Mouse (Mus musculus): ENCODE results near the gene Cdh26. TPM values are rescaled to one million over a fixed set of nuclear protein-coding genes. Genes with fewer than 3 reads are reported as not detected.

The Cdh26 gene
- polyA plus RNA-seq, 1 experiment: not detected

DNA sequence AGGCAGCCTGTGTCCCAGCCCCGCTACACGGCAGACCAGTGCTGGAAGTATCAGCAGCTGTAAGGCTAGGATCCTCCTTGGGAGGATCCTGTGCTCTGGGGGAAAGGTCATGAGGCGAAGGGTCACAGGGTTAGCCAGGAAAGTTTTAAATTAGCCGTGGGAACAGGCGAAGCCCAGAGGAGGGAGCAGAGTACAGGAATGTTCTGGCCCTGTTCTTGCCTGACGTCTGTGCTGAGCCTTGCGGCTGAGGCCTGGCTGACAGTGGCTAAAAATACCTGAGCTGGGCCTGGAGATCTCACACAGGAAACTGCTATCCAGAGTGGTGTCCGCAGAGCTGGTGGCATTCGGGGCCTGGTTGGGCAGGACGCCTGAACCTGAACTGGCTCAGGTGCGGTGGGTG lies 63.7 kb downstream of the Cdh26 start:
- Histone ChIP-seq H3K4me2 (ENCODE audit: low read depth) (no peak overlapping the region), H3ac (ENCODE audit: control insufficient read depth, insufficient read length) (no peak overlapping the region), H3K36me3 (ENCODE audit: control insufficient read depth, insufficient read depth) (no peaks in the 10 kb centered on the region), H3K79me2 (ENCODE audit: control insufficient read depth, insufficient read depth) (no peaks in the 10 kb centered on the region), H3K4me3 (no peak overlapping the region), H3K27me3 (ENCODE audit: control insufficient read depth, insufficient read depth, insufficient read length) (no peaks in the 10 kb centered on the region)
- TF ChIP-seq MAX (IDR thresholded peaks at IDR 0.05; ENCODE audit: low read depth) (no peak), TCF3 (IDR thresholded peaks at IDR 0.05; ENCODE audit: insufficient read length, low read depth) (no peak), TCF12 (IDR thresholded peaks at IDR 0.05; ENCODE audit: insufficient read depth, poor library complexity, severe bottlenecking) (no peak), MYOD1 (IDR thresholded peaks at IDR 0.05; ENCODE audit: control insufficient read depth in 1 of 3, insufficient read length in 2 of 3, low read depth in 2 of 3) (no peak), SRF (IDR thresholded peaks at IDR 0.05; ENCODE audit: control insufficient read depth, insufficient read length, low read depth) (no peak), CEBPB (IDR thresholded peaks at IDR 0.05; ENCODE audit: insufficient read depth, poor library complexity, severe bottlenecking) (no peak), MYOG (IDR thresholded peaks at IDR 0.05; ENCODE audit: control insufficient read depth in 1 of 3, insufficient read depth in 1 of 3, insufficient read length in 2 of 3, low read depth in 2 of 3) (no peak), USF1 (IDR thresholded peaks at IDR 0.05; ENCODE audit: low read depth) (no peak), POLR2A (IDR thresholded peaks at IDR 0.05; ENCODE audit: insufficient read length, low read depth) (no peak), POLR2AphosphoS2 (IDR thresholded peaks at IDR 0.05; ENCODE audit: insufficient read length, low read depth) (no peak), E2F4 (IDR thresholded peaks at IDR 0.05; ENCODE audit: insufficient read depth) (no peak), REST (IDR thresholded peaks at IDR 0.05; ENCODE audit: insufficient read depth, insufficient read length) (no peak)

- no peak for TF ChIP-seq E2F4 (IDR thresholded peaks at IDR 0.05; ENCODE audit: insufficient read depth)
- TF ChIP-seq MYOG (IDR thresholded peaks at IDR 0.05; ENCODE audit: control insufficient read depth in 1 of 3, insufficient read depth in 1 of 3, insufficient read length in 2 of 3, low read depth in 2 of 3): no peak
- TF ChIP-seq REST (IDR thresholded peaks at IDR 0.05; ENCODE audit: insufficient read depth, insufficient read length): no peak
- no peak for TF ChIP-seq POLR2A (IDR thresholded peaks at IDR 0.05; ENCODE audit: insufficient read length, low read depth)
- no peak for TF ChIP-seq TCF12 (IDR thresholded peaks at IDR 0.05; ENCODE audit: insufficient read depth, poor library complexity, severe bottlenecking)
- TF ChIP-seq SRF (IDR thresholded peaks at IDR 0.05; ENCODE audit: control insufficient read depth, insufficient read length, low read depth): no peak
- no peak for TF ChIP-seq USF1 (IDR thresholded peaks at IDR 0.05; ENCODE audit: low read depth)
- no peak for TF ChIP-seq MYOD1 (IDR thresholded peaks at IDR 0.05; ENCODE audit: control insufficient read depth in 1 of 3, insufficient read length in 2 of 3, low read depth in 2 of 3)
- TF ChIP-seq POLR2AphosphoS2 (IDR thresholded peaks at IDR 0.05; ENCODE audit: insufficient read length, low read depth): no peak
- no peak for TF ChIP-seq MAX (IDR thresholded peaks at IDR 0.05; ENCODE audit: low read depth)
- TF ChIP-seq TCF3 (IDR thresholded peaks at IDR 0.05; ENCODE audit: insufficient read length, low read depth): no peak
- TF ChIP-seq CEBPB (IDR thresholded peaks at IDR 0.05; ENCODE audit: insufficient read depth, poor library complexity, severe bottlenecking): no peak
- H3K27me3 ChIP-seq (ENCODE audit: control insufficient read depth, insufficient read depth, insufficient read length): no peaks in the 10 kb centered on the region
- no peak overlapping the region for H3ac ChIP-seq (ENCODE audit: control insufficient read depth, insufficient read length)
- H3K4me3 ChIP-seq: no peak overlapping the region
- no peaks in the 10 kb centered on the region for H3K36me3 ChIP-seq (ENCODE audit: control insufficient read depth, insufficient read depth)
- no peaks in the 10 kb centered on the region for H3K79me2 ChIP-seq (ENCODE audit: control insufficient read depth, insufficient read depth)
- H3K4me2 ChIP-seq (ENCODE audit: low read depth): no peak overlapping the region
Measured at GRCm38 (mm10) chr2:178495816-178496215, 65.5 kb downstream of the Cdh26 start.

GRCm38 (mm10) chr2:178497900-178498299 lies 67.6 kb downstream of the Cdh26 start:
- H3K4me3 ChIP-seq: no peak overlapping the region
- H3K27me3 ChIP-seq (ENCODE audit: control insufficient read depth, insufficient read depth, insufficient read length): no peaks in the 10 kb centered on the region
- no peaks in the 10 kb centered on the region for H3K36me3 ChIP-seq (ENCODE audit: control insufficient read depth, insufficient read depth)
- H3K4me2 ChIP-seq (ENCODE audit: low read depth): no peak overlapping the region
- H3ac ChIP-seq (ENCODE audit: control insufficient read depth, insufficient read length): no peak overlapping the region
- no peak for TF ChIP-seq E2F4 (IDR thresholded peaks at IDR 0.05; ENCODE audit: insufficient read depth)
- TF ChIP-seq POLR2A (IDR thresholded peaks at IDR 0.05; ENCODE audit: insufficient read length, low read depth): no peak
- no peak for TF ChIP-seq USF1 (IDR thresholded peaks at IDR 0.05; ENCODE audit: low read depth)
- no peak for TF ChIP-seq SRF (IDR thresholded peaks at IDR 0.05; ENCODE audit: control insufficient read depth, insufficient read length, low read depth)
- no peak for TF ChIP-seq CEBPB (IDR thresholded peaks at IDR 0.05; ENCODE audit: insufficient read depth, poor library complexity, severe bottlenecking)
- no peak for TF ChIP-seq MAX (IDR thresholded peaks at IDR 0.05; ENCODE audit: low read depth)
- no peak for TF ChIP-seq REST (IDR thresholded peaks at IDR 0.05; ENCODE audit: insufficient read depth, insufficient read length)
- no peak for TF ChIP-seq TCF3 (IDR thresholded peaks at IDR 0.05; ENCODE audit: insufficient read length, low read depth)
- no peak for TF ChIP-seq MYOD1 (IDR thresholded peaks at IDR 0.05; ENCODE audit: control insufficient read depth in 1 of 3, insufficient read length in 2 of 3, low read depth in 2 of 3)
- no peaks in the 10 kb centered on the region for H3K79me2 ChIP-seq (ENCODE audit: control insufficient read depth, insufficient read depth)

GRCm38 (mm10) chr2:178498409-178498808 lies 68.1 kb downstream of the Cdh26 start:
- H3K4me3 ChIP-seq: no peak overlapping the region
- TF ChIP-seq SRF (IDR thresholded peaks at IDR 0.05; ENCODE audit: control insufficient read depth, insufficient read length, low read depth) (no peak), REST (IDR thresholded peaks at IDR 0.05; ENCODE audit: insufficient read depth, insufficient read length) (no peak), USF1 (IDR thresholded peaks at IDR 0.05; ENCODE audit: low read depth) (no peak), E2F4 (IDR thresholded peaks at IDR 0.05; ENCODE audit: insufficient read depth) (no peak), MAX (IDR thresholded peaks at IDR 0.05; ENCODE audit: low read depth) (no peak), POLR2AphosphoS2 (IDR thresholded peaks at IDR 0.05; ENCODE audit: insufficient read length, low read depth) (no peak), MYOG (IDR thresholded peaks at IDR 0.05; ENCODE audit: control insufficient read depth in 1 of 3, insufficient read depth in 1 of 3, insufficient read length in 2 of 3, low read depth in 2 of 3) (no peak), TCF12 (IDR thresholded peaks at IDR 0.05; ENCODE audit: insufficient read depth, poor library complexity, severe bottlenecking) (no peak), POLR2A (IDR thresholded peaks at IDR 0.05; ENCODE audit: insufficient read length, low read depth) (no peak), TCF3 (IDR thresholded peaks at IDR 0.05; ENCODE audit: insufficient read length, low read depth) (no peak), MYOD1 (IDR thresholded peaks at IDR 0.05; ENCODE audit: control insufficient read depth in 1 of 3, insufficient read length in 2 of 3, low read depth in 2 of 3) (no peak), CEBPB (IDR thresholded peaks at IDR 0.05; ENCODE audit: insufficient read depth, poor library complexity, severe bottlenecking) (no peak)
- no peak overlapping the region for H3ac ChIP-seq (ENCODE audit: control insufficient read depth, insufficient read length)
- no peaks in the 10 kb centered on the region for H3K27me3 ChIP-seq (ENCODE audit: control insufficient read depth, insufficient read depth, insufficient read length)
- no peak overlapping the region for H3K4me2 ChIP-seq (ENCODE audit: low read depth)
- no peaks in the 10 kb centered on the region for H3K79me2 ChIP-seq (ENCODE audit: control insufficient read depth, insufficient read depth)
- H3K36me3 ChIP-seq (ENCODE audit: control insufficient read depth, insufficient read depth): no peaks in the 10 kb centered on the region

All from myocyte (in vitro differentiated cells).